Mouse (Mus musculus): ENCODE measurements around the gene Hc. TPM values are rescaled to one million over a fixed set of nuclear protein-coding genes. Genes with fewer than 3 reads are reported as not detected.

Hc gene
- polyA plus RNA-seq, 1 experiment from 2014 or later = 0.47 TPM

GRCm38 (mm10) chr2:34958582-34958981 lies 102.7 kb downstream of the Hc start:
- Histone ChIP-seq H3K9me3 (no peaks in the 10 kb centered on the region), H3K9ac (no peak overlapping the region), H3K27ac (no peak overlapping the region), H3K4me3 (no peak overlapping the region), H3K4me2 (no peak overlapping the region), H3K27me3 (peaks cover 7% of the 10 kb centered on the region), H3K4me1 (replicated peaks) (peaks cover 7% of the 10 kb centered on the region; the same call in 1 of the 2 replicates), H3K36me3 (no peaks in the 10 kb centered on the region)
- 89% methylated on average over 7 of the region's 7 CpGs for WGBS
- ATAC-seq (ENCODE audit: low FRiP score) = no peak

GRCm38 (mm10) chr2:34958036-34958435 lies 103.2 kb downstream of the Hc start:
- Histone ChIP-seq H3K9me3 (no peaks in the 10 kb centered on the region), H3K27ac (no peak overlapping the region), H3K9ac (no peak overlapping the region), H3K27me3 (peaks cover 7% of the 10 kb centered on the region), H3K36me3 (no peaks in the 10 kb centered on the region), H3K4me3 (no peak overlapping the region), H3K4me2 (no peak overlapping the region), H3K4me1 (replicated peaks) (peaks cover 7% of the 10 kb centered on the region; the same call in 1 of the 2 replicates)
- no peak for ATAC-seq (ENCODE audit: low FRiP score)
- 80% methylated on average over 7 of the region's 7 CpGs for WGBS

GRCm38 (mm10) chr2:34957405-34957804 lies 103.8 kb downstream of the Hc start:
- Histone ChIP-seq H3K4me3 (no peak overlapping the region), H3K27ac (no peak overlapping the region), H3K4me1 (replicated peaks) (peaks cover 7% of the 10 kb centered on the region; the same call in 1 of the 2 replicates), H3K4me2 (no peak overlapping the region), H3K27me3 (peaks cover 7% of the 10 kb centered on the region), H3K36me3 (no peaks in the 10 kb centered on the region), H3K9ac (no peak overlapping the region), H3K9me3 (no peaks in the 10 kb centered on the region)
- 83% methylated on average over 1 of the region's 1 CpGs for WGBS
- ATAC-seq (ENCODE audit: low FRiP score) = no peak

- H3K4me1 ChIP-seq (replicated peaks) = peaks cover 7% of the 10 kb centered on the region; the same call in 1 of the 2 replicates
- H3K9ac ChIP-seq = no peak overlapping the region
- H3K4me2 ChIP-seq = no peak overlapping the region
- ATAC-seq (ENCODE audit: low FRiP score) = no peak
- WGBS = 79% methylated on average over 5 of the region's 5 CpGs
- H3K36me3 ChIP-seq = no peaks in the 10 kb centered on the region
- H3K4me3 ChIP-seq = no peak overlapping the region
- no peaks in the 10 kb centered on the region for H3K9me3 ChIP-seq
- no peak overlapping the region for H3K27ac ChIP-seq
- H3K27me3 ChIP-seq = peaks cover 7% of the 10 kb centered on the region
These were observed 104.3 kb downstream of the Hc start for GRCm38 (mm10) chr2:34956941-34957340.

GRCm38 (mm10) chr2:34954344-34954743 lies 106.9 kb downstream of the Hc start:
- no peak overlapping the region for H3K27ac ChIP-seq
- no peak for ATAC-seq (ENCODE audit: low FRiP score)
- no peaks in the 10 kb centered on the region for H3K4me1 ChIP-seq (replicated peaks)
- no peaks in the 10 kb centered on the region for H3K36me3 ChIP-seq
- H3K9me3 ChIP-seq = no peaks in the 10 kb centered on the region
- H3K9ac ChIP-seq = no peak overlapping the region
- H3K4me2 ChIP-seq = no peak overlapping the region
- no peak overlapping the region for H3K4me3 ChIP-seq
- H3K27me3 ChIP-seq = no peaks in the 10 kb centered on the region

- 87% methylated on average over 2 of the region's 2 CpGs for WGBS
- ATAC-seq (ENCODE audit: low FRiP score) = no peak
- no peaks in the 10 kb centered on the region for H3K9me3 ChIP-seq
These were observed 107.6 kb downstream of the Hc start for GRCm38 (mm10) chr2:34953547-34954116.

GRCm38 (mm10) chr2:34953018-34953417 lies 108.2 kb downstream of the Hc start:
- Histone ChIP-seq H3K27ac (no peak overlapping the region), H3K4me2 (no peak overlapping the region), H3K36me3 (no peaks in the 10 kb centered on the region), H3K4me1 (replicated peaks) (no peaks in the 10 kb centered on the region), H3K27me3 (no peaks in the 10 kb centered on the region), H3K4me3 (no peak overlapping the region), H3K9me3 (no peaks in the 10 kb centered on the region), H3K9ac (no peak overlapping the region)
- ATAC-seq (ENCODE audit: low FRiP score) = no peak
- WGBS = 90% methylated on average over 4 of the region's 4 CpGs

More at GRCm38 (mm10) chr2:34953547-34954116, 107.6 kb downstream of the Hc start:
- Histone ChIP-seq H3K36me3 (no peaks in the 10 kb centered on the region), H3K27ac (no peak overlapping the region), H3K27me3 (no peaks in the 10 kb centered on the region), H3K4me1 (replicated peaks) (no peaks in the 10 kb centered on the region), H3K9ac (no peak overlapping the region), H3K4me2 (no peak overlapping the region), H3K4me3 (no peak overlapping the region)

GRCm38 (mm10) chr2:34951469-34951868 lies 109.8 kb downstream of the Hc start:
- H3K4me1 ChIP-seq (replicated peaks) = no peaks in the 10 kb centered on the region
- H3K9me3 ChIP-seq = no peaks in the 10 kb centered on the region
- no peaks in the 10 kb centered on the region for H3K27me3 ChIP-seq
- no peak overlapping the region for H3K9ac ChIP-seq
- no peak overlapping the region for H3K4me2 ChIP-seq
- no peak overlapping the region for H3K4me3 ChIP-seq
- H3K27ac ChIP-seq = no peak overlapping the region
- ATAC-seq (ENCODE audit: low FRiP score) = no peak
- H3K36me3 ChIP-seq = no peaks in the 10 kb centered on the region

- ATAC-seq (ENCODE audit: low FRiP score) = no peak
- Histone ChIP-seq H3K4me1 (replicated peaks) (no peaks in the 10 kb centered on the region), H3K4me2 (no peak overlapping the region), H3K36me3 (no peaks in the 10 kb centered on the region), H3K27me3 (no peaks in the 10 kb centered on the region), H3K9me3 (no peaks in the 10 kb centered on the region), H3K27ac (no peak overlapping the region), H3K9ac (no peak overlapping the region), H3K4me3 (no peak overlapping the region)
- 46% methylated on average over 2 of the region's 2 CpGs for WGBS
These were observed 112.6 kb downstream of the Hc start for GRCm38 (mm10) chr2:34948622-34949021.

- whole genome bisulfite sequencing = 47% methylated on average over 4 of the region's 4 CpGs
- H3K4me2 ChIP-seq = no peak overlapping the region
- no peak overlapping the region for H3K4me3 ChIP-seq
- H3K9ac ChIP-seq = no peak overlapping the region
- H3K36me3 ChIP-seq = no peaks in the 10 kb centered on the region
- H3K4me1 ChIP-seq (replicated peaks) = no peaks in the 10 kb centered on the region
- H3K9me3 ChIP-seq = no peaks in the 10 kb centered on the region
- no peak overlapping the region for H3K27ac ChIP-seq
- no peak for ATAC-seq (ENCODE audit: low FRiP score)
- H3K27me3 ChIP-seq = no peaks in the 10 kb centered on the region
These were observed 115.2 kb downstream of the Hc start for GRCm38 (mm10) chr2:34946046-34946445.

GRCm38 (mm10) chr2:34945580-34945979 lies 115.7 kb downstream of the Hc start:
- no peak overlapping the region for H3K9ac ChIP-seq
- H3K27ac ChIP-seq = no peak overlapping the region
- ATAC-seq (ENCODE audit: low FRiP score) = no peak
- no peaks in the 10 kb centered on the region for H3K4me1 ChIP-seq (replicated peaks)
- no peaks in the 10 kb centered on the region for H3K36me3 ChIP-seq
- no peaks in the 10 kb centered on the region for H3K9me3 ChIP-seq
- 86% methylated on average over 4 of the region's 4 CpGs for WGBS
- no peak overlapping the region for H3K4me2 ChIP-seq
- no peaks in the 10 kb centered on the region for H3K27me3 ChIP-seq
- no peak overlapping the region for H3K4me3 ChIP-seq

- ATAC-seq (ENCODE audit: low FRiP score) = no peak
These were observed 116.5 kb downstream of the Hc start for GRCm38 (mm10) chr2:34944761-34945160.

GRCm38 (mm10) chr2:34943556-34944120 lies 117.6 kb downstream of the Hc start:
- ATAC-seq (ENCODE audit: low FRiP score) = no peak
- H3K4me3 ChIP-seq = no peak overlapping the region
- no peaks in the 10 kb centered on the region for H3K9me3 ChIP-seq
- H3K4me2 ChIP-seq = no peak overlapping the region
- no peaks in the 10 kb centered on the region for H3K4me1 ChIP-seq (replicated peaks)
- H3K27me3 ChIP-seq = no peaks in the 10 kb centered on the region
- no peaks in the 10 kb centered on the region for H3K36me3 ChIP-seq
- no peak overlapping the region for H3K27ac ChIP-seq
- no peak overlapping the region for H3K9ac ChIP-seq
- 83% methylated on average over 13 of the region's 13 CpGs for WGBS

More at GRCm38 (mm10) chr2:34944761-34945160, 116.5 kb downstream of the Hc start:
- H3K36me3 ChIP-seq = no peaks in the 10 kb centered on the region
- no peak overlapping the region for H3K4me2 ChIP-seq
- no peak overlapping the region for H3K4me3 ChIP-seq
- 26% methylated on average over 8 of the region's 8 CpGs for WGBS
- no peaks in the 10 kb centered on the region for H3K27me3 ChIP-seq
- H3K9ac ChIP-seq = no peak overlapping the region
- H3K27ac ChIP-seq = no peak overlapping the region
- no peaks in the 10 kb centered on the region for H3K9me3 ChIP-seq
- no peaks in the 10 kb centered on the region for H3K4me1 ChIP-seq (replicated peaks)
